Mouse (Mus musculus) 3T3-L1 (cell line): ENCODE data around the gene Dab2.

ENCODE experiments used
- DNase-seq: peaks from one replicate; pipeline ENCODE4 v3.0.0-alpha.2; 2015; ENCODE audit warnings: low read depth, low spot score

The Dab2 gene

DNA sequence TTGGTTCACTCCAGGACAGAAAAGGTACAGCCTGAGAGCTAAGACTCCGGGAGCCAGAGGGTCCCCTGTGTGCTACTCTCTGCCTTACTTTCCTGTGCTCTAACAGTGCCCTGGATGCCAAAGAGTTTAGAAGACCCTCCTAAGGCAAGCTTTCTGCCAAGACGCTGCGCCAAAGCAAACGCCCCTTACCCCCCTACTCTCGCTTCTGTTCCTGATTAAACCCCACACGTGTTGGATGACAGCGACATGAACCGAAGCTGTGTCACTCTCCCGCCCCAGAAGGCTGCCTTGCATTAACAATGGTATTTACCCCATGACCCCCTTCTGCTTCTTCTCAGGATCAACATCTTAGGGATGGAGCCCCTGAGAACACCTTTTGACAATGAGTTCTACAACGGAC is 167.4 kb downstream of the Dab2 start:
- DNase-seq = no peak

GRCm38 (mm10) chr15:6468845-6469244 is 169.3 kb downstream of the Dab2 start:
- DNase-seq = peak; percentile 53

- no peak for DNase-seq
These were observed 169.8 kb downstream of the Dab2 start for GRCm38 (mm10) chr15:6469384-6469783.

DNA sequence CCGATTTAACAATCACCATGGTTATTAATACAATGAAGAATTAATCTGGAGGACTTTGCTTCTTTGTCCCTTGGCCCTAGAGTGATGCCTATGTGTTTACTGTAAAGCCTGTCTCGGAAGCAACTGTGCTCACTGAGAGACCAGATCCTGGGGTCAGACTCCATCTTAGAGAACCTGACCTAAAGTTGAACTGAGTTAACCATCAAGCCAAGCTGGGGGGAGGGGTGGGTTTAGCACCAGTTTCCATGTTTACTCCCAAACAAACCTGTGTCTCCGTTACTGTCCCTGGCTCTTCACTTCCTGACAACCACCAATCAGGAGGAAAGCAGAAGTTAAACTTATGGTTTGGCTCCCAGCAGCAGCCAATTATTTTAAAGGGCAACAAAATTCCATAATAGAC is 184.0 kb downstream of the Dab2 start:
- DNase-seq = no peak
